Mouse (Mus musculus): ENCODE results near the gene Amigo3.
A peak's percentile ranks its signal among the peaks of the same experiment; 100 is the strongest.

The Amigo3 gene

GRCm38 (mm10) chr9:108085261-108085660 lies 32.3 kb downstream of the Amigo3 start:
- no peak for DNase-seq (ENCODE audit: low spot score)

- DNase-seq (ENCODE audit: low spot score) = no peak
Observed at GRCm38 (mm10) chr9:108090611-108091120, 37.7 kb downstream of the Amigo3 start.

GRCm38 (mm10) chr9:108093586-108093985 lies 40.6 kb downstream of the Amigo3 start:
- DNase-seq (ENCODE audit: low spot score) = no peak

- peak; percentile 77 for DNase-seq (ENCODE audit: low spot score)
Observed at GRCm38 (mm10) chr9:108094184-108094941, 41.4 kb downstream of the Amigo3 start, which contains the start of gene Apeh. Gene Apeh, minus strand, starts transcription at chr9:108094606.

- DNase-seq (ENCODE audit: low spot score) = no peak
Observed at GRCm38 (mm10) chr9:108094998-108095411, 42.0 kb downstream of the Amigo3 start.

- no peak for DNase-seq (ENCODE audit: low spot score)
Observed at GRCm38 (mm10) chr9:108095518-108095917, 42.6 kb downstream of the Amigo3 start.

GRCm38 (mm10) chr9:108095949-108096712 lies 43.2 kb downstream of the Amigo3 start:
- no peak for DNase-seq (ENCODE audit: low spot score)

GRCm38 (mm10) chr9:108099619-108100018 lies 46.7 kb downstream of the Amigo3 start:
- DNase-seq (ENCODE audit: low spot score) = no peak

- no peak for DNase-seq (ENCODE audit: low spot score)
Observed at GRCm38 (mm10) chr9:108104766-108105548, 52.0 kb downstream of the Amigo3 start.

Data from left cerebral cortex, adult 11 months (tissue).